Mouse (Mus musculus) hindlimb bud, embryonic 11.5 days (tissue): ENCODE results near the gene Tmem109.
A peak's percentile ranks its signal among the peaks of the same experiment; 100 is the strongest.

Experiments used
- DNase-seq: peaks from one replicate; pipeline ENCODE4 v3.0.0-alpha.2; 2012; ENCODE audit warnings: low read depth, low spot score; ENCODE audit errors: extremely low spot score

Gene Tmem109

GRCm38 (mm10) chr19:10881426-10882154 lies at the start of gene Tmem109:
TSS of gene Tmem109 (minus strand) at chr19:10882001.
- DNase-seq, result peak; percentile 94

- DNase-seq, result no peak
Observed at GRCm38 (mm10) chr19:10930641-10931040, 48.8 kb upstream of the Tmem109 start.

DNA sequence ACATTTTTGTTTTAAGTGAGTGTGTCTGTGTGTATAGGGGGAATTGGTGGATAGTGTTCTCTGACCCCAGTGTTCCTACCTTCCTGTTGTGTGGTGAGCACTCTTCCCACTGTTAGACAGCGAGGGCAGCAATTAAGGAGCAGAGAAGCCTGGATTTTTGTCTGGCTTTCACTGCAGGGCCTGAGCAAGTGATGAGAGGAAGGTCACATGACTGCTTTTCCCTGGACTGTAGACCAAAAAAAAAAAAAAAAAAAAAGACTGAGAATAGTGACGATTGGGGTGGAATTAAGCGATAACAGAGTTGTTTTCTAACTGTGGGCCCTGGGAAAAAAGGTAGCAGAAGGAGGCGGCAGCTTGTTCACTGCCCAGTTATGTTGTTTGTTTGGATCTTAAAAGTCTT lies 44.9 kb upstream of the Tmem109 start:
- no peak for DNase-seq

DNA sequence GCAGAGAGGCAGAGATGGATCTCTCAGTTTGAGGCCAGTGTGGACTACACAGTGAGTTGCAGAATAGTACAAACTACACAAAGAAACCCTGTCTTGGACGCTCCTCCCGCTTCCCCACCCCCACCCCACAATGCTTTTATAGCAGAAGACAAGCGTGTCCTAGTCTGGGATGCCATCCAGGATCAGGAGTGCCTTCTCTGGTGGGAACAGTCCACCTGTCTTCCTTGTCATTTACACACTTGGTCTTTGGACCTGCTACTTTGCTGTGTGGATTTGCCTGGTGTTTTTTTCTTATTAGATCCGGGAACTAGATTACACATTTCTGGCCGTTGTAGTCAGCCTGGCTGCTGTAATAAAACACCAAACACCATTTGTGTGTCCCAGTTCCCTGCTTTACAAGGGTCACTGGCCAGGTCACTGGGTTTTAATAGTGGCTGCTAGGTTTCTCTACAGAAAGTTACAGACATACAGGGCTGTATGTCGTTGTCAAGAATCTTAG lies 44.4 kb upstream of the Tmem109 start:
- no peak for DNase-seq

DNA sequence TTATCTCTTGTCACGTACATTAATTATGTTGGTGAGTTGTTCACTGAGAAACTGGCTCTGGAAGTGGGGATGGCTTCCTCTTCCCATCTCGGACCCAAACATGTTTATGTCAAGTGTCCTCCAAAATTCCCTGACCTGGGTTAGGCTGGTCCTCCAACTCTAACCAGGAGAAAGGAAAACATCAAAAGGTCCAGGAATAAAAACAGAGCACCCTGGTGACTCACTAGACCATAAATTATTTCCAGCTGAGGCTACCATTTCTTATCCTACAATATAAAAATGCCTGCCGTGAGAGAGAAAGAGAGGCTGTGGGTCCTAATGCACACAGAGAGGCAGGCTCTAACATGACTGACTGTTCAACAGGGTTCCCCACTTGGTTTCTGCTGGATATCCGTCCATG lies 42.4 kb upstream of the Tmem109 start:
- no peak for DNase-seq

- no peak for DNase-seq
Observed at GRCm38 (mm10) chr19:10921058-10921457, 39.3 kb upstream of the Tmem109 start.

DNA sequence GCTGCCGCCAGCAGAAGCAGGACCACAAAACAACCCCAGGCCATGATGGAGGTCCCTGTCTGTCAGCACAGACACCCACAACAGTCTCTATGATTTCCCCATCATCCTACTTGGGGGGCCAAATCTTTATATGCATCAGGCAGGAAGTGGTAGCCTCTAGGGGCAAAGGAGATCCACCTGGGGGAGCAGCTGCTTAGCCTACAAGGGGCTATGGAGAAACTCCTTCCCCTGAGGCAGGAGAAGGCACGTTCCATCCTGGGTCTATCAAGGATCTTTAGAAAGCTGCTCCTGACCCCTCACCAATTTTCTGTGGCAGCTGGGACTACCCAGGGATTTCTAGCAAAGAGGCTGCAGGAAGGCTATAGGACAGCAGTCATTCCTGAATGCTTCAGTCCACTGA lies 38.7 kb upstream of the Tmem109 start, which contains the start of gene Zp1:
TSS of gene Zp1 (minus strand) at position 101 of the 400 bp plus-strand sequence.
- no peak for DNase-seq

DNA sequence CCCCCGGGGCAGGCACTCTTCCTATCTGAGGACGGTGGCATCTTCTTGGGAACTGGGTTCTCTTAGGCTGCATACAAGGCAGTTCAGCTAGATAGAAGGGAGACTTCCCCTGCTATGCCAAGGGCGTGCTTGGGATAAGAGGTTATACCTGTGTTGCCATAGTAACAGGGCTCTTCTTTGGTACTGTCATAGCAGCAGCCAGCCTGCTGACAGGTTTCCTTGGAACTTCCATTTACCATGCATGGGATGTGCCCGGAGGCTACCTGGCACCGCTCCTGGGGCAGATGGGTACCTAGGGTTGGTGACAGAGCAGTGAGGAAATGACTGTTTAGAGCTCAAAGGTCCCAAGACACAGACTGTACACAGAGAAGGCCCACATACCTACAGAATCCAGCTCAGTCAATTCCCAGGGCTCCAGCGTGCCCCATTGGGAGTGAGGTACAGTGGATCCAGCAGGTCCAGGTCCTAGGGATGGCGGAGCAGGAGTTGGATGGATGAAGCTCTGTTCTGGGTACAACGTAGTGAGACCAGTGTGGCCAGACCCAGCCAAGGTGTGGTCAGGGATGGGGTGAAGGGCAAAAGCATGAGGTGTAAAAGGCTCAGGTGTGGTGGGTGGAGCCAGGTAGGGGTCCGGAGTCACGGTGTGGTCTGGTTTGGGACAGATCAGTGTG lies 36.7 kb upstream of the Tmem109 start:
- DNase-seq, result no peak

GRCm38 (mm10) chr19:10916506-10916905 lies 34.7 kb upstream of the Tmem109 start:
- DNase-seq, result no peak

- no peak for DNase-seq
Observed at GRCm38 (mm10) chr19:10914870-10915269, 33.1 kb upstream of the Tmem109 start.

GRCm38 (mm10) chr19:10914291-10914690 lies 32.5 kb upstream of the Tmem109 start:
- no peak for DNase-seq

DNA sequence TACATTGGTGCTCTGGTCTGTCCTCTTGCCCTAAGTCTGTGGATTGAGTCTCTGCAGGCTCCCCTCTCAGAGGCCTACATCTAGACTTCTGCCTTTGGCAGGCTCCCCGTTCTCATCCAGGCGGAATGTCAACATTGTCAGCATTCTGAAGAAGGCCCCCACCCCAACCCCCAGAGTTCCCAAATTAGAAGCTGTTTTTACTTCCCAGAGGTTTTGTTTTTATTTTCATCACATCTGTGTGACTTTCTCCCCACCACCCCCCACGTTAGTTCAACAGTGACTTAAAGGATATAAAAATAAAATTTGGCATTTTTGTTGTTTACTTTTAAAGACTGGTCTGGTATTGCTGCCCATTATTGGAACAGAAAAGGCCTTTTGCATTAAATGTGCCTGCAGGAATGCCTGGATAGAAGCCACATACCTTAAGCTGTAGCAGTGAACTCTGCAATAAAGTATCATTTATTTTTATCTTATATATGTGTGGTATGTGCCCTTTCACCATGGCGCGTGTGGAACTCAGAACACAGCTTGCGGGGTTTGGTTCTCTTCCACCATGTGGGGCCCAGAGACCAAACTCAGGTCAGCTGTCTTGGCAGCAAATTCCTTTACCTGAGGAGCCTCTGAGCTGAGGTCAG lies 27.4 kb upstream of the Tmem109 start:
- no peak for DNase-seq

GRCm38 (mm10) chr19:10907891-10908290 lies 26.1 kb upstream of the Tmem109 start:
- no peak for DNase-seq

DNA sequence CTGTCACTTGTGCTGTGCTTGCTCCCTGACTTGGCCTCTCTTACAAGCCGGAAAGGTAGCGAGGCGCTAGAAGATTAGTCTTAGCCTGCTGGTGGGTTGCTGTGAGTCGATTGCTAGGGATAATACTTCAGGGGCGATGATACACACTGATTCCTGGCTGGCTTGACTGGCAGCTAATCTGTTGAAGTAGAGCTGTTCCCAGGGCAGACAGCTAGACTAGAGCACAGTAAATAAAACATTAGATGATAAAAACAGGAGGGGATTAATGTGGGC lies 23.9 kb upstream of the Tmem109 start:
- no peak for DNase-seq

DNA sequence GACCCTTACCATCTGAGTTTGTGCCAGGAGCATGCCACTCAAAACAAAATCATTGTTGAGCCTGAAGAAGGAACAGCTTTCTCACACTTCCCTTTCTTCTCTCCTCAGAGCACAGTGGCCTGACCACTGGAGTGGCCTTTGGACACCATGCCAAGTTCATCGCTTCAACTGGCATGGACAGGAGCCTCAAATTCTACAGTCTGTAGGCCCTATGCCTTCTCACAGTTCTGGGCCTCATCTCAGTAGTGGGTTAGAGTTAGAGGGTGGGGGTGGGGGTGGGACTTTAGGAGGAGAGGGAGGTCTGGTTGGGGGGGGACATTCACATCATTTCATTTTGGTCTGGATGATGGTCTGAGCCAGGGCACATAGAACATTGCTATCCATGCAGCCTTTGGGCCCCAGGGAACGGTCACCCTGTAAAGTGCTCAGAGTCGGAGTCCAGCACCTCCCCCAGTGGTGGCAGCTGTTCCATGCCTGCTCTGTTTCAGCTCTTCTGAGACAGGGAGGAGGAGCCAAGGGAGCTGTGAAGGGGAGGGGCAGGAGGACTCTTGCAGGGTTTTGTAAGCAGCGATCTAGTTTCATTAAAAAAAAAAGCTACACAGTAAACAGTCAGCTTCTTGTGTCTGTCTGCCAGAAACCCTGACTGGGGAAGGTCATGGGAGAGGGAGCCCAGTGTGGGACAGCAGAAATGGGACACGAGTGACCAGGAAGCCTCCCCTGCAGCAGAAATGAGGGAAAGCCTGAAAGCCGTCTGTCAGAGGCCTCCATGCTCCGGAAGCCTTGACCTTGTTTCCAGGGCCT lies 23.3 kb upstream of the Tmem109 start:
- DNase-seq, result no peak

DNA sequence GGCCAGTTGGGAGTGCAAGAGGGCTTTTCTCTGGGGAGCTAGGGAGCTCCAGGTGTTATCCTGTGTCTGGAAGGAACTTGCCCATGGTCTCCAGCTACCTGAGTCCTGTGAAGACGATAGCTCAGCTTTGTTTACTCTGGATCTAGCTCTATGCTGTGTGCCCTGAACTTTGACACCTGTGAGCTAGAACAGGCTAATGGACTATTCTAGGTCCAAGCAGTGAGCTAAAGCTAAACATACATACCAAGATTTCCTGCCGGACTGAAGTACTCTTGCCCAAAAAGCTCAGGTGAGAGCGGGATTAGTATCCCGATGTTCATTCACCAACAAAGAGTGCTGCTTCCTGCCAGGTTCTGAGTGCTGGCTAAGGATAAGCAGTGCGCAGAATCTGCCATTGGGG lies 22.7 kb upstream of the Tmem109 start:
- DNase-seq, result no peak

DNA sequence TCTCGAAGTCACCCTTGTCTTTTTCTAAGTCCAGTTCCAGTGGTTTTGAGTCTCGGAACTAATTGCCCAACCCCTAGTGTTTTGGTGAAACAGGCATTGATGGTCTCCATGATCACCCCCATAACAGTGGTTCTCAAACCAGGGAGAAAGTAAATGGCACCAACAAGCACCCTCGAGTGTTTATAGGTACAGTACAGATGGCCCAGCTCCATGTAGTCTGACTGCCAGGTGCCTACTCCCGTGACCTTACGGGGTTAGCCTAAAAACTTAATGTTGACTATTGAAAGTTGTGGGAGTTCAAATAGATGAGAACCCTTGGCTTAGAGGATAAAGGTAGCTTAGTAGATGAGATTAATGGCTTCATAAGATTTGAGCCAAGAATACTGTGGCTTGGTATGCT lies 19.2 kb upstream of the Tmem109 start:
- DNase-seq, result no peak

DNA sequence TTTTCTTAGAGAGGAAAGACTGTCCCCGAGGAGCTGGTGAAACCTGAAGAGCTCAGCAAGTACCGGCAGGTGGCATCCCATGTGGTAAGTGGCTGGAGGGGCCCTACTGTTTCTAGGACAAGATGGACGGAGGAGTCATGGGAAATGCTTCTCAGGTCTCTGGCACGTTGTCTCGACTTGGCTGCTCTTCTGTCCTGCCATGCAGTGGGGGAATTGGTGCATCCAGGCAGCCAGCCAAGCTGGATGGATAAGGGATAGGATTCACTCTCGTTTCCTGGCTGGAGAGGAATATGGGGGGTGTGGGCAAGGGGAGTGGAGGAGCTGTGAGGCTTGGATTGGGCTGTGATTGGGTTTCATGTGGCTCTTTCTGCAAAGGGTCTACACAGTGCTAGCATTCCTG lies 18.5 kb upstream of the Tmem109 start:
- no peak for DNase-seq

DNA sequence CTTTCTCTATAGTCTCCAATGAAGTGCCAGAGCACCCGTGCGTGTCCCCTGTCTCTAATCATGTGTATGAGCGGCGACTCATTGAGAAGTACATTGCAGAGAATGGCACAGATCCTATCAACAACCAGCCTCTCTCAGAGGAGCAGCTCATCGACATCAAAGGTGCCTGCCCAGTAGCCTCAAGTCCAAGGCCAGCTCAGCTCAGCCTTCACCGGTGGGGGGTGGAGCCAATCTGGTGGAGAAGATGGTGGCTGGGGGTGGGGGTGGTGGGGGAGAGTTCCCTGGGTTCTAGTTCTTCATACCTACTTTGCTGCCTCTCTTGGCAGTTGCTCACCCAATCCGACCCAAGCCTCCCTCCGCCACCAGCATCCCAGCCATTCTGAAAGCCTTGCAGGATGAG lies 15.7 kb upstream of the Tmem109 start:
- no peak for DNase-seq

GRCm38 (mm10) chr19:10896849-10897248 lies 15.0 kb upstream of the Tmem109 start:
- no peak for DNase-seq

DNA sequence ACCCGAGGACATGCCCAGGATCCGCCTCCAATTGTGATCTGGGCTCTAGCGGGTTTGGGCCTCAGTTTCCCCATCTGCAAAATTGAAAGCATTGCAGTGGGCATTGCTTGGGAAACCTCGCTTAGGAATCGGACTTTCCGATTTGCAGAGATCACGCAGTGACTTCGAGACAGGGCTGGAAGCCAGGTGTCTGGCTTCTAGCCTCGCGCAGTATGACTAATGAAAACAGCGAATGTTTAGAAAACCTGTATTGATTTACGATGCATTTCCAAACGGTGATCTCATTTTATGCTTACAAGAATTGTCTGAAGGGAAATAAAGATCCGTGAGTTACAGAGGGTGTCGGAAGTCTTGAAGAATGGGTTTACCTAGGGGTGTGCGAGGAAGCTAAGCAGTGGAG lies 13.9 kb upstream of the Tmem109 start:
- no peak for DNase-seq
